Mouse (Mus musculus) skeletal muscle tissue, adult 2 months (tissue): Measurements from ENCODE around the gene Depdc7.
A peak's percentile ranks its signal among the peaks of the same experiment; 100 is the strongest.

Source experiments
- DNase-seq: peaks from one replicate; pipeline ENCODE4 v3.0.0-alpha.2; 2012; ENCODE audit warnings: low read depth, low spot score

Gene Depdc7

DNA sequence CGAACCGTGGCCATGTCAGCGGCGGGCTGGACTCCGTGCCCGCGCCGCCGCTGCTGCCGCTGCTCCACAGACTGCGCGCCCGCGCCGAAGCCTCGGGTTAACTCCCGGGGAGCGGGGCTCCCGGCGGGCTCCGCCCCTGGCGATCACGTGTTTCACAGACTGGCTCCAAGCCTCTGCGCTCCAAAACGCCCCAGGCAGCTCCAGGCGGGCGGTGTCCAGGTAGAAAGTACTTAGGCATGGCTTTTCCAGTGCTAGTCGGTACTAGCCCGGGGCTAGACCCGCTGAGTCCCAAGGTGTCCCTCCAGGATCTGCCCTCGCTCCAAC is at the start of gene Depdc7:
Gene Depdc7 (minus strand): TSS at position 138 of the 324 bp plus-strand sequence.
- DNase-seq = peak; percentile 63

DNA sequence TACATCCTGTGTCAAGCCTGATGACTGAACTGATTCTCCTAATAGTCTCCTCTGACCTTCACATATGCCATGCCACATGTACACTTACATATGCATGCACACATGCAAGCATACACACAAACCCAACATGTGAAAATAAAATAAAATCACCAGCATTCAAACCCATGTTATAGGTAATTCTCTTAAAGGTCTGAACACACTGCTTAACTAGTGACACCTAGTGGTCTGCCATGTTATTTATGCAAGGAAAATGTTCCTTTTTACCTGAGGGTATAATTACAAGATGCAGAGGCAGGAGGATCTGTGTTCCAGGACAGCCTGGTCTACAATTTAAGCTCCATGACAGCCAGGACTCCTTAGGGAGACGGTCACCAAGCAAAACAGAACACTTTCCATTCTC is 32.1 kb upstream of the Depdc7 start:
- no peak for DNase-seq

DNA sequence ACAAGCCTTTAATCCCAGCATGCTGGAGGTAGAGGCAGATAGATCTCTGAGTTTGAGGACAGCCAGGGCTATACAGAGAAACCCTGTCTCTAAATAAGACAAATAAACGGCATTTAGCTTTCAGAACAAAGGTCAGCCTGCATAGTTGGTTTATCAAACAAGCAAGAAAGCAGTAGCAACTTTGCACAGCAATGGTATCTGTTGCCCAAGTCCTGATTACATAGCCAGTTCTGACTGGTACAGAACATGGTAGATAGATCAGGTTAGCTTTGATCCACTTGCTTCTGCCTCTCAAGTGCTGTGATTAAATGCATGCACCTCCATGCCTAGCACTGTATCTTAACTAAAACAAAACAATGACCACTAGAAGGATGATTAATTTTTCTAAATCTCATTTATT is 26.0 kb upstream of the Depdc7 start:
- DNase-seq = no peak

DNA sequence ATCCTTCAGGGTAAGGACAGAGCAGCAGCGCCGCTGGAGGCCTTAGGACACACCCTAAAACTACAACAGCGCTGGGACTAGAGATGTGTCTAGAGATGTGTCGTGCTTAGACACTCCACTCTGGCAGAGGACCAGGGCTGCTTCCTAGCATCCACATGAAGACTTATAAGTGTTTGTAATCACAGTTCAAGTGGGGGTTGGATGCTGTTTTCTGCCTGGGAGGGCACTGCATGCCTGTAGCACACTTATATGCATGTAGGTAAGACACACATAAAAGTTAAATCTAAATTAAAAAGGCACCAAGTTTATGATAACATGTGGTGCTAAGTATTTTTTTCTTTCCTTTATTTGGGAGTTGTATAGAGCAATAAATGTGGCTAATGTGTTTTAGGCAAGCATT is 21.3 kb upstream of the Depdc7 start:
- DNase-seq = no peak

GRCm38 (mm10) chr2:104763134-104763703 is 20.5 kb upstream of the Depdc7 start:
- no peak for DNase-seq

- no peak for DNase-seq
These were observed 7.9 kb upstream of the Depdc7 start for GRCm38 (mm10) chr2:104750611-104751010.

DNA sequence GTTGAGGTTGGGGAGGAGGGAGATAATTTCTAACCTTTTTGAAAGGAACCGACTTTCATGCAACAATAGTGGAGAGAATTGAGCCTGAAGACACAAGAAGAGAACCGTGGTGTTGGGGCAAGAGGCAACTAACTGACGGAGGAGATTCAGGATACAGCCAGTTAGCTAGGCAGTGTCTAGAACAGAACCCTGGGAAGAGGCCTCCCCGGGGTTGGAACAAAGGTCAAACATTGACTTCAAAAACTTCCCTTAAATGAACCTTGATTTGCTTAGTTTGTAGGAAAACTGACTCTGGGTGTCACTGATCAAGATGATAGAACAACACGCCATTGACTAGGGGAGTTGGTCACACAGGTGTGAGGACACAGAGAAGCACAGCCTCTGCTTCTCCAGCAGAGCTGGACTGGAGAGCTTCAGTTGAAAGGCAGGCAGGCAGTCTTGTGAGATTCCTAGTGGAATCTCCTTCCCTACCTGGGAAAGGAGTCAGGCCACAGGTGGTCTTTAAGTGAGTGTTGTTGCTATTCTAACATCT is 6.0 kb upstream of the Depdc7 start:
- DNase-seq = no peak

GRCm38 (mm10) chr2:104746251-104746650 is 3.6 kb upstream of the Depdc7 start:
- DNase-seq = no peak

- no peak for DNase-seq
These were observed 1.3 kb upstream of the Depdc7 start for GRCm38 (mm10) chr2:104743971-104744370.

GRCm38 (mm10) chr2:104743160-104743559 is 482 bp upstream of the Depdc7 start:
- DNase-seq = no peak

- DNase-seq = no peak
These were observed 560 bp downstream of the Depdc7 start for GRCm38 (mm10) chr2:104741896-104742740.

GRCm38 (mm10) chr2:104741015-104741758 is 1.5 kb downstream of the Depdc7 start:
- DNase-seq = no peak

DNA sequence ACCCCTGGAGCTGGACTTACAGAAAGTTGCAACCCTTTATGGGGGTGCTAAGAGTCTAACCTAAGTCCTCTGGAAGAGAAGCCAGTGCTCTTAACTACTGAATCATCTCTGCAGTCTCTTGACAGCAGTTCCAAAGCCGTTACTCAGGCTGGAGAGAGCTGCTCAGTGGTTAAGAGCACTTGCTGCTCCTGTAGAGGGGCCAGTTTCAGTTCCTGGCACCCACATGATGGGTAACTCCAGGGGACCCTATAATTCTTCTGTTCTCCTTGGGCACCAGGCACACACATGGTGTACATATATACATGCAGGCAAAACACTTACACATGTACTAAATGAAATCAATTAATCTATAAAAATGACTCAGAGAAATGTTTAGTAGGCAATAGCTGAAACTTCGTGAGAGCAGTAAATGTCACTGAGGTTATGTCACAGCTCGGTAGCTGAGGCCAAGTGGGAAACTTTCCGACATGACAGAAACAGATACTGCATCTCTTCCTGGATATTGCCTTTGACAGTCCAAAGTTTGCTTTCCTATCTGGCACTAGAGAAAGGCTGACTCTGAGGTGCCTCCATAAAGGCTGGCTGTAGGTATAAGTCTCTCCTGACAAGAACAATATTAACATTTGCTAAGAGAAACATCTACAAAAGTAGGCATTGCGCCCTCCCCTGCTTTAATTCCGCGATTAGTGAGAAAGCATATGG is 2.3 kb downstream of the Depdc7 start:
- no peak for DNase-seq

DNA sequence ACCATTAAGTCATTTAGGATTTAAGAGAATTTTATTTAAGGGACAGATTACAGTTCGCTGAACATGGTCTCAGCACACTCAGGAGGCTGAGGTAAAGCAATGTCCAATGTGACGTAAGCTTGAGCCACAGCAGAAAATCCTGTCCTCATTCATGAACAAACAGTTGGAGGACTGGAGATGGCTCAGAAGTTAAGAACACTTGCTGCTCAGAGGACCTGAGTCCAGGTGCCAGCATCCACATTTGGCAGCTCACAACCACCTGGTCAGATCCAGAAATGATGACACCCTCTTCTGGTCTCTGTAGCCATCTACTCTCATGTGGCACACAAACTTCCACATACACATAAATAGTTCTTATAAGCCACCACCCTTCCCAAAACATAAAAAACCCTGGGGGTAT is 3.0 kb downstream of the Depdc7 start:
- no peak for DNase-seq

- DNase-seq = no peak
These were observed 6.4 kb downstream of the Depdc7 start for GRCm38 (mm10) chr2:104736241-104736640.

DNA sequence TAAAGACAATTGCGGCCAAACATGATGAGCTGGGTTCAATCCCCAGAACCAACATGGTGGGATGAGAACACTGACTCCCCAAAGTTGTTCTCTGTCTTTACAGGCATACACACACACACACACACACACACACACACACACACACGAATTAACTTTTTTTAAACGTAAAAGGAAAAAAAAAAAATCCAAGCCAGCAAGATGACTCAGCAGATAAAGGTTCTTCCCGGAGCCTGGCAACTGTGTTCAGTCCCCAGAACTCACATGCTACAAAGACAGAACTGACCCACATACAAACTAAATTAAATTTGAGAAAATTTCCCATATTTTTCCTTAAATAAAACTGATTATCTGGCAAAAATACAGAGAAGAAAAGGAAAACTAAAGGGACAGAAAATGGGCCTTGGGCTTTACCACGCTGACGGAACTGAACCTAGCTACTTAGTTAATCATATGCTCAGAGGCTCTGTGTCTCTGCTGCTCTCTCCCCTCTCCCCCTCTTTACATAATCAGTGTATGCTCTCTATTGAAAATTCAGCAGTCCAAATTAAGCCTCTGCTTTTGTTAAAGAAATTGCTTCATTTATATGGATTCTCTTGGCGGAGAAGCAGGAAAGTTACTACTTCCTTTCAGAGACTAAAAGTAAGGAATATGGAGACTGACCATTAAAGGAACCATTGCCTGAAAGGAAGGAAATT is 10.0 kb downstream of the Depdc7 start:
- DNase-seq = no peak

- DNase-seq = no peak
These were observed 10.6 kb downstream of the Depdc7 start for GRCm38 (mm10) chr2:104732033-104732444.

DNA sequence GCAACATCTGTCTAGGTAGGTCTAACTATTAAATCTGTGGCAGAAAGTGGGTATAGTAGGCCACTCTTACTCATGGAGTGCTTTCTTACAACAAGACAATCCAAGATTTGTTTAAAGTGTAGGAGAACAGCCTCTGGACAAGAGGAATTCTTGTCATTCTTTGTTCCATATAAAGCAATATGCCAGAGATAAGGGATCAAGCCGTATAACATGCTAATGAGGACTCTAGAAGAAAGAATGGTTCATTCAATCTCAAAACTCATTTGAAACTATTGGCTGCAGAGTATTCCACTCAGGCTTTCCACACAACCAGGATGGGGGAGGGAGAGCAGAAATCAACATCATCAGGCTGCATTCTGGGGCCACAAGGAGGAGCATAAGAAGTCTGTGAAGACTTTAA is 15.3 kb downstream of the Depdc7 start:
- no peak for DNase-seq

GRCm38 (mm10) chr2:104722021-104722420 is 20.7 kb downstream of the Depdc7 start:
- DNase-seq = no peak

- no peak for DNase-seq
These were observed 24.9 kb downstream of the Depdc7 start for GRCm38 (mm10) chr2:104717827-104718226.

- DNase-seq = peak; percentile 45
These were observed 25.4 kb downstream of the Depdc7 start for GRCm38 (mm10) chr2:104717231-104717735.
